Mouse (Mus musculus) ES-E14 (cell line): ENCODE data around the gene Isy1.

Source experiments
- ZC3H11A ChIP-seq: IDR thresholded peaks from 2 replicates; pipeline ENCODE4 v1.6.1; 2012; ENCODE audit warnings: low read depth, mild to moderate bottlenecking, inconsistent platforms, low read length, borderline replicate concordance
- ZNF384 ChIP-seq: IDR thresholded peaks from 2 replicates; pipeline ENCODE4 v1.6.1; 2012; ENCODE audit warnings: low read depth, low read length, inconsistent platforms

GRCm38 (mm10) chr6:87793821-87794510 lies 44.6 kb downstream of the Isy1 start:
- TF ChIP-seq ZNF384 (no peak), ZC3H11A (no peak)
